Mouse (Mus musculus): ENCODE results near the gene Kif24. TPM values are rescaled to one million over a fixed set of nuclear protein-coding genes. Genes with fewer than 3 reads are reported as not detected.

Kif24 gene
- polyA plus RNA-seq, 1 experiment from 2014 or later = 3.5 TPM

DNA sequence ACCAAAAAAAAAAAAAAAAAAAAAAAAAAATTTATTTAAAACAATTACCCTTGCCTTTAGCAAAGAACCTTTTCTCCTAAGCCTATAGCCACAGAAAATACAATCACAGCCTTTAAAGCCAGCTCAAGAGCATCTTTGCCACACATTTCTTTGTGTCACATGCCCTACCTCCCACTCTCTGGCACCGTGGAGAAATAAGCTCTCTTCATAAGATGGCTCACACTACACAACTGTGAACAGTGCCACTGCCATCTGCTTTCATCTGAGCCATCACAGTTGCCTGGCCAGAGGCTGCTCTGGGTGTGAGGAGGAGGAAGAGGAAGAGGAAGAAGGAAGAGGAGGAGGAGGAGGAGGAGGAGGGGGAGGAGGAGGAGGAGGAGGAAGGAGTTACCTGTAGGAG lies 55.3 kb downstream of the Kif24 start:
- no peak for DNase-seq (ENCODE audit: low read depth, low spot score)
- TF ChIP-seq CTCF (IDR thresholded peaks at IDR 0.05) = no peak
- in situ Hi-C loops (cut with MboI; ENCODE audit: low pct_unique_long_range_greater_than_20kb) = no loop called here
- ChIA-PET POLR2A (no interaction called here), CTCF (no interaction called here)
- no peaks in the 10 kb centered on the region for H3K27me3 ChIP-seq
- no peak for ATAC-seq

DNA sequence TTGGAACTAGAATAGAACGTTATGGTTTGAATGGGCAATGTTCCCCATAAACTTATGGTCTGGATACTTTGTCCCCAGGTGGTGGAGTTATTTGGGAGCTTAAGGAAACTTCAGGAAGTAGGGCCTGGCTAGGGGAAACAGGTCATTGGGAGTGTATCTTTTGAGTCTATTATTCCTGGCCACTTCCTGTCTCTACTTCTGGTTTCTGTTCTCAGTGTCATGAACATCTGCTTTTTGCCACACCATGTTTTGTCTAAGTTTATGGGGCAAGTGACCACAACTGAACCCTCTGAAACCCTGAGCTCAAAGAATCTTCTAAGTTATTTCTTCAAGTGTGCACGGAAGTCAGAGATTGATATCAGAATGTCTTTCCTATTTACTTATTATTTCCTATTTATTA lies 57.3 kb downstream of the Kif24 start:
- TF ChIP-seq CTCF (IDR thresholded peaks at IDR 0.05) = no peak
- no peaks in the 10 kb centered on the region for H3K27me3 ChIP-seq
- ATAC-seq (no peak), DNase-seq (ENCODE audit: low read depth, low spot score) (no peak)
- in situ Hi-C loops (cut with MboI; ENCODE audit: low pct_unique_long_range_greater_than_20kb) = no loop called here
- POLR2A ChIA-PET = no interaction called here
- CTCF ChIA-PET = interaction anchor here (1.2 to 2.0 kb wide), 4 partner anchors 9 to 41 kb away, joined by 3 to 6 read pairs (median 4); no protein-coding TSS in a partner anchor

DNA sequence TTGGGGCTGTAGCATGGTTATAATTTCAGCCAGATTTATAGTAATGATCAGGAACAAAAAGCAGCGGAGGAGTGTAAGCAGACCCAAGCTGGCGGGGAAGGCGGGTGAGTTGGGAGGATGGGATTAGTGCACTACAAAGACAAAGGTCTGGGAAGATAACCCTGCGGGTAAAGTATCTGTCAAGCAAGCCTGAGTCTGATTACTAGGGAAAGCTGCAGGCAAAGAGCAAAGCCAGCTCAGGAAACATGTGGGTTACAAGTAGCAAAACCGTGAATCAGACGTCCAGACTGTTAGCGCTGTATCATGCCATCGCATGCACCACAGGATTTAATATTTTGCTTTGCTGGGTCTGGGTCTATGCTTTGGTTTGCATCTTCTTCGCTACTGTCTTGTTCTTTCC lies 58.1 kb downstream of the Kif24 start:
- in situ Hi-C loops (cut with MboI; ENCODE audit: low pct_unique_long_range_greater_than_20kb) = no loop called here
- POLR2A ChIA-PET = no interaction called here
- no peak for DNase-seq (ENCODE audit: low read depth, low spot score)
- H3K27me3 ChIP-seq = no peaks in the 10 kb centered on the region
- CTCF ChIA-PET = interaction anchor here (1.2 to 2.0 kb wide), 2 partner anchors 13 to 42 kb away, joined by 3 to 4 read pairs; no protein-coding TSS in a partner anchor
- no peak for ATAC-seq
- TF ChIP-seq CTCF (IDR thresholded peaks at IDR 0.05) = no peak

DNA sequence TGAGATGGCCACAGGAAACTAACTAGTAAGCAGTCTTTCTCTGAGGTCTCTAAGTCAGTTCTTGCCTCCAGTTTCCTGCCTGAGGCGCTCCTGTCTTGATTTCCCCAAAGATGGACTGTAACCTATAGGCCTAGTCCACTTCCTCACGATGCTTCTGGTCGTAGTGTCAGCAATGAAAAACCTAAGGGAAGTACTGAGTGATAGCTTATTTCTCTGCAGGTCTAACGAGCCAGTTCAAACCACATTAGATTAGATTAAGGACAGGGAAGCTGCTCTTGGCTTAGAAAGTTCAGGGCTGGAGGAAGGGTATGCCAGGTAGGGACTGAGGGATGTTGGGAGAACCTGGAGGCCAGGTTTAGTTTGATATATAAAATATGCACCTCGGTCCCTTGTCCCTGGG lies 63.1 kb downstream of the Kif24 start:
- H3K27me3 ChIP-seq = no peaks in the 10 kb centered on the region
- no peak for TF ChIP-seq CTCF (IDR thresholded peaks at IDR 0.05)
- no peak for DNase-seq (ENCODE audit: low read depth, low spot score)
- in situ Hi-C loops (cut with MboI; ENCODE audit: low pct_unique_long_range_greater_than_20kb) = no loop called here
- CTCF ChIA-PET = interaction anchor here (1.0 kb wide), 1 partner anchor 11 kb away, joined by 3 read pairs; no protein-coding TSS in a partner anchor
- POLR2A ChIA-PET = no interaction called here
- no peak for ATAC-seq

DNA sequence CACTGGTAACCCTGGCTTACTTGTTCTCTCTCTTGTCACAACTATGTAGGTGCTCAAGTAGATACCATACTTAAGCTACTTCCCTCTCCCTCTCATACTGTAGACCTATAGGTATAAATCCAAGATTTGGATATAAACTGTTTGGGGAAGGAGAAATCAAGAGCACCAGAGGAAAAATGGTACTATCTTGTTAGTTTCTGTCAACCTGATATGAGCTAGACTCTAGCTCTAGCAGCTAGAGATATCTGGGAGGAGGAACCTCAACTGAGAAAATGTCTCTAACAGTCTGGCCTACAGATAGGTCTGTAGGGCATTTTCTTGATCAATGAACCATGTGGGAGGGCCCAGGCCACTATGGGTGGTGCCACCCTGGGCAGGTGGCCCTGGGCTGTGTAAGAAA lies 63.5 kb downstream of the Kif24 start:
- no peak for TF ChIP-seq CTCF (IDR thresholded peaks at IDR 0.05)
- no peaks in the 10 kb centered on the region for H3K27me3 ChIP-seq
- in situ Hi-C loops (cut with MboI; ENCODE audit: low pct_unique_long_range_greater_than_20kb) = no loop called here
- CTCF ChIA-PET = interaction anchor here (1.0 kb wide), 1 partner anchor 11 kb away, joined by 3 read pairs; no protein-coding TSS in a partner anchor
- POLR2A ChIA-PET = no interaction called here
- no peak for ATAC-seq
- DNase-seq (ENCODE audit: low read depth, low spot score) = no peak

DNA sequence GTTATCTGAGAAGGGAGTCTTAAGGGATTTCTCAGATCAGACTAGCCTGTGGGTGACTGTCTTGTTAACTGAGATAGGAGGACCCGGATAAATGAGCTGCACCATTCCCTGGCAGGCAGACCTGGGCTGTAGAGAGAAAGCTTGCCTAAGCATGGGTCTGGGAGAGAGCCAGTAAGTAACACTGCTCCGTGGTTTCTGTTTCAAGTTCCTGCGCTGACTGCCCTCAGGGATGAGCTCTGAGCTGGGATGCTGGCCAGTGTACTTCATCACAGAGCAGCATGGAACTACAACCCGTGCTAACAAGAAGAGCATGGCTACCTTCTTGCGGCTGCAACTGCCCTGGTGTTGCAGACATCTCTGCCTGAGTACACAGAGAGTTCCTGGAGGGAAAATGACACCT lies 64.8 kb downstream of the Kif24 start:
- in situ Hi-C loops (cut with MboI; ENCODE audit: low pct_unique_long_range_greater_than_20kb) = no loop called here
- ChIA-PET POLR2A (no interaction called here), CTCF (no interaction called here)
- TF ChIP-seq CTCF (IDR thresholded peaks at IDR 0.05) = no peak
- no peaks in the 10 kb centered on the region for H3K27me3 ChIP-seq
- ATAC-seq = peak; percentile 44
- DNase-seq (ENCODE audit: low read depth, low spot score) = peak; percentile 28

DNA sequence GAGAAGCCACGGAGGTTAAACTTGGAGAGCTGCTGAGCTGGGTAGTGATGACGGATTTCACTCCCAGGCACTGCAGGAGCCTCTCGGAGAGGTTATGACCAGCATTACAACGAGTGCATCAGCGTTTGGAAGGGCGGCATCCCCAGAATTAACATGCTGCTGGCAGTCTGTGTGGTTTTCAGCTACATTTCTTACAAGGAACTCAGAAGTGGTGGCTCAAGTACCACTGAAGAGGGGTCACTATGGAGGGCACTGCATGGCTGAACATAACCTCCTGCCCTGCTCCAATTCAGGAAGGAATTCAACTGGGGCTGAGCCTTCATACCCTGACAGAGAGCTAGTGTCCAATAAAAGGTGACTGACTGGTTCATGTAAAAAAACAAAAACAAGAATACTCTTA lies 66.3 kb downstream of the Kif24 start:
- DNase-seq (ENCODE audit: low read depth, low spot score) = no peak
- in situ Hi-C loops (cut with MboI; ENCODE audit: low pct_unique_long_range_greater_than_20kb) = no loop called here
- ChIA-PET CTCF (interaction anchor here (0.9 kb wide), 1 partner anchor 8 kb away, joined by 3 read pairs; no protein-coding TSS in a partner anchor), POLR2A (no interaction called here)
- no peak for ATAC-seq
- no peaks in the 10 kb centered on the region for H3K27me3 ChIP-seq
- TF ChIP-seq CTCF (IDR thresholded peaks at IDR 0.05) = no peak

DNA sequence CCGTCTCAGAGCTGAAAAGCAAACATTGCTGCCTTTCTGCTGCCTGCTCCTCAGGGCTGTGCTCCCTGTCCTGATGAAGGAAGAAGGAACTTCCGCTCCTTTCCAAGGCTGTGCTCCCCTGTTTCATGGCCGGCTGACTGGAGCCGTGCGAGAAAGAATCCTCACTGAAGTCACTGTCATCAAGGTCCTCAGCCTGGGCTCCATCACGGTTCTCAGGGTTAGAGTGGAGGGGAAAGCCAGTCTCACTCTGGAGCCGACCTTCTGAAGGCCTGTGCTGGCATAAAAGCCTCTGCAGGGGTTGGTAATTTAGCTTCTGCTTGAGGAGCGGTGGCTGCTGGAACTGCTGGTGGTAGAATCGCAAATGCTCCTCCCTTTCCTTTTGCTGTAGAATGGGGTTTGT lies 70.0 kb downstream of the Kif24 start:
- CTCF ChIA-PET = interaction anchor here (1.7 kb wide), 1 partner anchor 9 kb away, joined by 6 read pairs; no protein-coding TSS in a partner anchor
- POLR2A ChIA-PET = no interaction called here
- TF ChIP-seq CTCF (IDR thresholded peaks at IDR 0.05) = no peak
- in situ Hi-C loops (cut with MboI; ENCODE audit: low pct_unique_long_range_greater_than_20kb) = no loop called here
- DNase-seq (ENCODE audit: low read depth, low spot score) (no peak), ATAC-seq (no peak)
- H3K27me3 ChIP-seq = no peaks in the 10 kb centered on the region

DNA sequence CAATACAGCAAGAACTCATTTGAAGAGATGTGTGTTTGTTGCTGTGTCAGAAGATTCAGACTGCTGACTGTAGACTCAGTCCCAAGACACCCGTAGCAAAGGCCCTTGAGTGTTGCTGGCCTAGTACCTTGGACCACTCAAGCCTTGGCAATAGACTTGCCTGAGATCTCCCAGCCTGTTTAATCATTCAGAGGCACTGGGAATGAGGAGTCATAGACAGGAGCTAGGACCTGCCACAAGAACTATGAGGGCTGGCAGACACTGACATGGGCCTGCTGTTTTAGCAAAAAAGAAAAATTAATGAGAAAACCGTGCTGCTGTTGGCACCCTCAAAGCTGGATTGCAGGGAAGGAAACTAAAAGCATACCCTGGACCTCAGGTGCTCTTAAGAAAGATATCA lies 73.7 kb downstream of the Kif24 start:
- POLR2A ChIA-PET = no interaction called here
- in situ Hi-C loops (cut with MboI; ENCODE audit: low pct_unique_long_range_greater_than_20kb) = no loop called here
- CTCF ChIA-PET = interaction anchor here (1.1 to 1.5 kb wide), 3 partner anchors 7 to 17 kb away, joined by 3 to 6 read pairs (median 3); no protein-coding TSS in a partner anchor
- ATAC-seq (no peak), DNase-seq (ENCODE audit: low read depth, low spot score) (no peak)
- TF ChIP-seq CTCF (IDR thresholded peaks at IDR 0.05) = no peak
- H3K27me3 ChIP-seq = no peaks in the 10 kb centered on the region

DNA sequence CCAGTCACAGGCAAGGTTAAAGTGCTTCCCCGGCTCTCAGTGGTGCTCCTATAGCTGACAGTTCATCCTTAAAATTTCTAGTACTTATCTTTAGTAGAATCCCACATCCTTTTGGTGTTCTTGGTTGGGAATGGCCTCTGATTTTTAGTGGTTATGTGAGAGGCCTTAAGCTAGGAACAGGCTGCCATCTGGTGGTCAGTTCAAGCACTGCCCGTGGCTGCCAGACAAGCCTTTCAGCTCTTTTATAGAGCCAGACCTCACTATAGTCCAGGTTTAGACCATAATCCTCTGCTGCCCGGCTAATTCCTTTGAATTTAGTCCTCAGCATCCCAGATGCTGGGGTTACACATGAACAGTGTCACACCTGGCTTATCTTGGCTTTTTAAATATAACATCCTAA lies 74.6 kb downstream of the Kif24 start:
- ChIA-PET POLR2A (no interaction called here), CTCF (interaction anchor here (1.1 to 1.5 kb wide), 5 partner anchors 8 to 76 kb away, joined by 3 to 6 read pairs (median 3); no protein-coding TSS in a partner anchor)
- DNase-seq (ENCODE audit: low read depth, low spot score) (peak; percentile 24), ATAC-seq (no peak)
- peak; percentile 90 for TF ChIP-seq CTCF (IDR thresholded peaks at IDR 0.05)
- in situ Hi-C loops (cut with MboI; ENCODE audit: low pct_unique_long_range_greater_than_20kb) = no loop called here
- H3K27me3 ChIP-seq = no peaks in the 10 kb centered on the region

DNA sequence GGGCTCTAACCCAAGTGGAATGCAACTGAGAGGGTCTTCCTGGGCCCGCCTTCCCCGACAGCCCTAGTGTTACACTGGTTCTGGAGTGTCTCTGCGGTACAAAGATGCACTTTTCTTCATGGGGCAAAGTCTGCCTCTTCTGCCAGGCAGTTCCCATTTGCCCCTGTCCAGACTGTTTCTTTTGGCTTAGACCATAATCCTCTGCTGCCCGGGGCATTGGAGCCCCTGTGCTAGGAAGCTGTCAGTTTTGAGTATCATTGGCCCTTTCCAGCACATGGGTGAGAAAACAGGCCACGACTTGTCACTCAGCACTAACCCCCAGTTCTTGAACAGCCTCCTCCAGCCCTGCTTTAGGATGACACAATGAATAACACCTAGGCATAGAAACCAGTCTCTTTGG lies 75.4 kb downstream of the Kif24 start:
- ChIA-PET CTCF (no interaction called here), POLR2A (no interaction called here)
- no peak for DNase-seq (ENCODE audit: low read depth, low spot score)
- no peak for TF ChIP-seq CTCF (IDR thresholded peaks at IDR 0.05)
- ATAC-seq = no peak
- H3K27me3 ChIP-seq = no peaks in the 10 kb centered on the region
- in situ Hi-C loops (cut with MboI; ENCODE audit: low pct_unique_long_range_greater_than_20kb) = loop anchor here (5.0 kb wide), 1 partner anchor 87 kb away; no protein-coding TSS in a partner anchor

DNA sequence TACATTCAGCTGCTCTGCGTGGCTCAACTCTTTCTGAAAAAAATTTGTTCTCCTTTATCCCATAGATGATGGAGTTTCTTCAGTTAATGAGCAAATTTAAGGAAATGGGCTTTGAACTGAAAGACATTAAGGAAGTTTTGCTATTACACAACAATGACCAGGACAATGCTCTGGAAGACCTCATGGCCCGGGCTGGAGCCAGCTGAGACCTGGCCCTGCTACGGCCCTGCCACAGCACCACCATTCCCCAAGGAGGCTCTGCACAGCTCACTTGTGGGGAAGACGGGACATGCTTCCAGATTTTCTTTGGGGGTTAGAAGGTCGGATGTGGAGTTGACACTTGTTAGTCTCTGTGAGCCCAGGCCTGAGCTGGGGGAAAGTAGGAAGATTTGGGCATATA lies 76.1 kb downstream of the Kif24 start:
- DNase-seq (ENCODE audit: low read depth, low spot score) = no peak
- CTCF ChIA-PET = no interaction called here
- in situ Hi-C loops (cut with MboI; ENCODE audit: low pct_unique_long_range_greater_than_20kb) = loop anchor here (5.0 kb wide), 1 partner anchor 86 kb away; no protein-coding TSS in a partner anchor

More for the DNA sequence above, 76.1 kb downstream of the Kif24 start:
- H3K27me3 ChIP-seq = no peaks in the 10 kb centered on the region
- ATAC-seq = no peak
- POLR2A ChIA-PET = no interaction called here
- TF ChIP-seq CTCF (IDR thresholded peaks at IDR 0.05) = no peak

Measured in Patski (cell line).